Mouse (Mus musculus) cerebellum, postnatal 36 days (tissue): Measurements from ENCODE around the gene Bola2.
"Not testable (repeated sequence)": the region's sequence is repeated elsewhere in the genome, so short reads cannot be mapped to it uniquely, and the experiment has no call there.

Experiments used
- DNase-seq, 2 experiments: peaks; one replicate each; pipeline ENCODE4 v3.0.0; 2021 to 2022; ENCODE audit warnings: mixed read lengths in 2 of 2

Bola2 gene

GRCm38 (mm10) chr7:126710266-126710665 is 15.1 kb downstream of the Bola2 start:
- no peak for DNase-seq

- DNase-seq, result no peak
These were observed 16.7 kb downstream of the Bola2 start for GRCm38 (mm10) chr7:126711910-126712309.

- no peak for DNase-seq
These were observed 20.5 kb downstream of the Bola2 start for GRCm38 (mm10) chr7:126715679-126716078.

GRCm38 (mm10) chr7:126717566-126717965 is 22.4 kb downstream of the Bola2 start:
- DNase-seq, result no peak

GRCm38 (mm10) chr7:126718787-126719337 is 23.7 kb downstream of the Bola2 start:
- DNase-seq, result no peak

GRCm38 (mm10) chr7:126721635-126722034 is 26.4 kb downstream of the Bola2 start:
- no peak for DNase-seq

- no peak for DNase-seq
These were observed 29.9 kb downstream of the Bola2 start for GRCm38 (mm10) chr7:126725077-126725476.

GRCm38 (mm10) chr7:126725667-126726066 is 30.5 kb downstream of the Bola2 start:
- no peak for DNase-seq

GRCm38 (mm10) chr7:126730256-126730789 is 35.1 kb downstream of the Bola2 start:
- DNase-seq, result not testable (repeated sequence)

GRCm38 (mm10) chr7:126736122-126736521 is 40.9 kb downstream of the Bola2 start:
- no peak for DNase-seq

GRCm38 (mm10) chr7:126739551-126739950 is 44.4 kb downstream of the Bola2 start:
- no peak for DNase-seq

- no peak for DNase-seq
These were observed 45.0 kb downstream of the Bola2 start for GRCm38 (mm10) chr7:126740132-126740735.

- DNase-seq, result no peak
These were observed 45.8 kb downstream of the Bola2 start for GRCm38 (mm10) chr7:126740977-126741376.

GRCm38 (mm10) chr7:126741452-126741851 is 46.3 kb downstream of the Bola2 start:
- DNase-seq, result no peak

- DNase-seq, result no peak
These were observed 46.8 kb downstream of the Bola2 start for GRCm38 (mm10) chr7:126741964-126742482.

- no peak for DNase-seq
These were observed 50.9 kb downstream of the Bola2 start for GRCm38 (mm10) chr7:126746066-126746465.

- DNase-seq, result no peak
These were observed 51.6 kb downstream of the Bola2 start for GRCm38 (mm10) chr7:126746798-126747197.

- DNase-seq, result no peak
These were observed 53.6 kb downstream of the Bola2 start for GRCm38 (mm10) chr7:126748824-126749223.
